Mouse (Mus musculus) left cerebral cortex, adult 2 months (tissue): ENCODE measurements around the gene Trappc5. TPM values are rescaled to one million over a fixed set of nuclear protein-coding genes. Genes with fewer than 3 reads are reported as not detected.

ENCODE experiments used
- DNase-seq, 2 experiments: peaks; one replicate each; pipeline ENCODE4 v3.0.0; 2021 to 2022; ENCODE audit warnings: low spot score in 2 of 2, mixed read lengths in 1 of 2; ENCODE audit errors: extremely low spot score in 1 of 2
- H3K27ac ChIP-seq: fragments of 200-600 bp; 2 replicates; pipeline ENCODE4 v1.8.1; 2022
- H3K4me3 ChIP-seq: fragments of 200-600 bp; 2 replicates; pipeline ENCODE4 v1.8.1; 2022
- CTCF ChIP-seq: fragments of 200-600 bp; IDR thresholded peaks from 2 replicates; pipeline ENCODE4 v1.8.1; 2022; ENCODE audit warnings: antibody characterized with exemption, mild to moderate bottlenecking, moderate library complexity
- intact Hi-C: fragments of 180-260 bp; cut with DNase I; formaldehyde crosslinking; loops from one replicate; pipeline ENCODE4 v1.15.1; 2025
- total RNA-seq, 2 experiments: library from RNA; stranded (reverse); gene quantifications; 2 replicates each; pipeline ENCODE4 v1.2.3; 2021

The Trappc5 gene
- total RNA-seq, 2 experiments from 2014 or later: 26.4 to 27.2 TPM

- DNase-seq: no peak
- intact Hi-C loops: no loop called here
- Histone ChIP-seq H3K4me3 (no peak overlapping the region), H3K27ac (no peak overlapping the region)
- no peak for TF ChIP-seq CTCF
These were observed 21.2 kb upstream of the Trappc5 start for GRCm38 (mm10) chr8:3654726-3655508.

- H3K27ac ChIP-seq: no peak within 1 kb of the TSS
These were observed 20.6 kb upstream of the Trappc5 start, which contains the start of gene Retn for GRCm38 (mm10) chr8:3655526-3655925. Retn (plus strand) TSS chr8:3655770.

GRCm38 (mm10) chr8:3656725-3657381, 19.2 kb upstream of the Trappc5 start:
- H3K27ac ChIP-seq: no peak overlapping the region
- H3K4me3 ChIP-seq: no peak overlapping the region
- DNase-seq: peak; percentile 35 to 49
- intact Hi-C loops: no loop called here
- no peak for TF ChIP-seq CTCF

More at GRCm38 (mm10) chr8:3655526-3655925, 20.6 kb upstream of the Trappc5 start, which contains the start of gene Retn:
- no peak for TF ChIP-seq CTCF
- no peak for DNase-seq
- intact Hi-C loops: no loop called here
- H3K4me3 ChIP-seq: no peak within 1 kb of the TSS

- DNase-seq: no peak
- TF ChIP-seq CTCF: no peak
- H3K4me3 ChIP-seq: no peak overlapping the region
- intact Hi-C loops: no loop called here
- no peak overlapping the region for H3K27ac ChIP-seq
These were observed 15.2 kb upstream of the Trappc5 start for GRCm38 (mm10) chr8:3660889-3661288.

GRCm38 (mm10) chr8:3664405-3664804, 11.7 kb upstream of the Trappc5 start:
- no peak overlapping the region for H3K4me3 ChIP-seq
- intact Hi-C loops: no loop called here
- no peak for DNase-seq
- no peak overlapping the region for H3K27ac ChIP-seq
- no peak for TF ChIP-seq CTCF

- no peak within 1 kb of the TSS for H3K4me3 ChIP-seq
- TF ChIP-seq CTCF: no peak
- DNase-seq: no peak
- intact Hi-C loops: no loop called here
- H3K27ac ChIP-seq: no peak within 1 kb of the TSS
These were observed 10.6 kb upstream of the Trappc5 start, which contains the start of gene Mcemp1 for GRCm38 (mm10) chr8:3665507-3665906. Mcemp1 (plus strand) TSS chr8:3665754.

GRCm38 (mm10) chr8:3670388-3670787, 5.7 kb upstream of the Trappc5 start:
- Histone ChIP-seq H3K27ac (no peak overlapping the region), H3K4me3 (no peak overlapping the region)
- intact Hi-C loops: loop anchor here (10.0 kb wide), 1 partner anchor 316 kb away; the partner anchor contains the start of gene A430078G23Rik
- DNase-seq: no peak
- TF ChIP-seq CTCF: no peak

GRCm38 (mm10) chr8:3671980-3672491, 4.1 kb upstream of the Trappc5 start, which contains the start of gene Fcor:
Fcor (minus strand) TSS chr8:3672362.
- Histone ChIP-seq H3K27ac (peak within 1 kb of the TSS; percentile 91), H3K4me3 (peak within 1 kb of the TSS; percentile 62)
- DNase-seq: peak; percentile 86 to 92
- TF ChIP-seq CTCF: peak; percentile 92
- intact Hi-C loops: loop anchor here (1.0 to 10.0 kb wide), 5 partner anchors 27 to 317 kb away; partner anchors contain the start of gene A430078G23Rik

- Histone ChIP-seq H3K27ac (no peak overlapping the region), H3K4me3 (no peak overlapping the region)
- intact Hi-C loops: loop anchor here (10.0 kb wide), 1 partner anchor 320 kb away; the partner anchor contains the start of gene A430078G23Rik
- no peak for TF ChIP-seq CTCF
- DNase-seq: no peak
These were observed 1.4 kb upstream of the Trappc5 start for GRCm38 (mm10) chr8:3674671-3675070.

- no peak for TF ChIP-seq CTCF
- intact Hi-C loops: loop anchor here (10.0 kb wide), 1 partner anchor 322 kb away; the partner anchor contains the start of gene A430078G23Rik
- Histone ChIP-seq H3K4me3 (peak overlapping the region; percentile 67), H3K27ac (peak overlapping the region; percentile 91)
- DNase-seq: no peak
These were observed 987 bp downstream of the Trappc5 start for GRCm38 (mm10) chr8:3676993-3677579.

- intact Hi-C loops: loop anchor here (10.0 kb wide), 1 partner anchor 324 kb away; the partner anchor contains the start of gene A430078G23Rik
- no peak for TF ChIP-seq CTCF
- H3K4me3 ChIP-seq: no peak overlapping the region
These were observed 2.7 kb downstream of the Trappc5 start for GRCm38 (mm10) chr8:3678831-3679230.

More at GRCm38 (mm10) chr8:3678831-3679230, 2.7 kb downstream of the Trappc5 start:
- no peak for DNase-seq
- no peak overlapping the region for H3K27ac ChIP-seq
